Mouse (Mus musculus): ENCODE data around the gene Trpv1.

DNA sequence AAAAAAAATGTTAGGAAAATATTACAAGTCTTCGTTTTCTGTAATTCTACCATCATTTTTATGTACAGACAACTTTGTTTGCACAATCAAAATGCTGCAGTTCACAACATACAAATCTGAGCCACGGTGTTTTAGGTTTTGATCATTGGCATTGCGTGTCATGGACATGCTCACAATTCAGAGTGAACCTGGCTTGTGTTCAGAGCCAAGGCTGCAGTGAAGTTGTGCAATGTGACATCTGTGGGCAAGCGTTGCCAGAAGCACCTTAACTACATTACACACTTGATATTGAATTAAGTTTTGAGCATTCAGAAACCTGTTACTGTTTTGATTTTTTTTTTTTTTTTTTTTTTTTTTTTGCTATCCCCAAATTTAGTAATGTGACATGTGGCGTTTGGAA, 4.0 kb upstream of the Trpv1 start:
- TF ChIP-seq EP300 (IDR thresholded peaks at IDR 0.05; ENCODE audit: insufficient read depth, low read depth, low read length): no peak
- TF ChIP-seq POLR2A (IDR thresholded peaks at IDR 0.05; ENCODE audit: insufficient read depth, low read length): no peak
- TF ChIP-seq CTCF (IDR thresholded peaks at IDR 0.05; ENCODE audit: low read depth, low read length): no peak

All from ES-Bruce4 (cell line).